Mouse (Mus musculus): ENCODE measurements around the gene Kcnh4. TPM values are rescaled to one million over a fixed set of nuclear protein-coding genes. Genes with fewer than 3 reads are reported as not detected.

The Kcnh4 gene
- polyA plus RNA-seq, 1 experiment, result 1.1 TPM

DNA sequence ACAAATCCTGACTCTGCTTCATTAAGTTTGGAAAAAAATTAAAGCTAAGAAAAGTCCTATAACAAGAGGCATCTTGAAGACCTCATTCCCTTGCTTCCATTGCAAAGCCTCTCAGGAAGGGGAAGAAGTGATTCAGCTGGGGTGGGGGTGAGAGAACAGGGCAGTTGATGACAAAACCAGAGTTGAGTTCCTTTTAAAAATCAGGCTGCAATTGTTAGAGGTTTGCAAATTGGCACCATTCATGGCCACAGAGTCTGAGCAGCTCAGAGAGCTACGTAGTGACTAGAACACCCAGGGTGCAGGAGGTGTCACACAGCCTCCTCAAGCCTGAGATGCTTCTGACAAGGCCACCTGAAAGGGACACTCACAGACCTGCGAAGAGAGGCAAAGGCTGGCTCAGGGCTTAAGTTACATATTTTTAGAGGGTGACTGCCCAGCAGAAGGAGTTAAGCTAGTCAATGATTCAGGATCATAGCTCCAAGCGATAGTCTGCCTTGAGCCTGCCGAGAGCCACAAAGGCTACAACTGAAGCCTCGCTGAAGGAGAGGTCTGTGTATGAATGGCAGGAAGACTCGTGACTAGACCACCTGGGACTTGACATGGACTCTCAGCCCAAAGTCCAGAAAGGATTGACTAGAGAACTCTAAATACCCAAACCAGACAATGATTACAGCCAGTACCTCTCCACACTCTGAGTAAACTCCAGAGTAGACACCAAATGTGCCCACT is 29.1 kb downstream of the Kcnh4 start:
- DNase-seq (ENCODE audit: low read depth), result no peak

GRCm38 (mm10) chr11:100729976-100730375 is 29.8 kb downstream of the Kcnh4 start:
- DNase-seq (ENCODE audit: low read depth), result no peak

- no peak for DNase-seq (ENCODE audit: low read depth)
Observed at GRCm38 (mm10) chr11:100728601-100729000, 31.1 kb downstream of the Kcnh4 start.

DNA sequence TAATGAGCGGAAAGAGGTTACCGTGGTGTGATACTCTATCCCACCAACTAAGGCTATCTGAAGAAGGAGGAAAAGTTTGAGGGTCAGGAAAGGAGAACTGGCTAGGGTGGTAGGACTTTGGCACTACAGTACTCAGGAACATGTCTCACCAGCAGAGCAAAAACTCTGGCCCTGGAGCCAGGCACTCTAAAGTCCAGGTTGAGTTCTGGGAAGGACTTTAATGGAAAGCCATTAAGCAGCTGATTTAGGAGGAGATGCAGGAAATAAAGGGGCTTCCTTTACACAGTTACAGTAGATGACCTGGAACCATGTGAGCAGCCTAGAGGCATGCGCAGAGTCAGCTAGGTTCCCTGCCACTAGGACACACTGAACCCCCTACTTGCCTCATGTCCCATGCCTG is 32.5 kb downstream of the Kcnh4 start:
- no peak for DNase-seq (ENCODE audit: low read depth)

- DNase-seq (ENCODE audit: low read depth), result no peak
Observed at GRCm38 (mm10) chr11:100724919-100725512, 34.7 kb downstream of the Kcnh4 start.

DNA sequence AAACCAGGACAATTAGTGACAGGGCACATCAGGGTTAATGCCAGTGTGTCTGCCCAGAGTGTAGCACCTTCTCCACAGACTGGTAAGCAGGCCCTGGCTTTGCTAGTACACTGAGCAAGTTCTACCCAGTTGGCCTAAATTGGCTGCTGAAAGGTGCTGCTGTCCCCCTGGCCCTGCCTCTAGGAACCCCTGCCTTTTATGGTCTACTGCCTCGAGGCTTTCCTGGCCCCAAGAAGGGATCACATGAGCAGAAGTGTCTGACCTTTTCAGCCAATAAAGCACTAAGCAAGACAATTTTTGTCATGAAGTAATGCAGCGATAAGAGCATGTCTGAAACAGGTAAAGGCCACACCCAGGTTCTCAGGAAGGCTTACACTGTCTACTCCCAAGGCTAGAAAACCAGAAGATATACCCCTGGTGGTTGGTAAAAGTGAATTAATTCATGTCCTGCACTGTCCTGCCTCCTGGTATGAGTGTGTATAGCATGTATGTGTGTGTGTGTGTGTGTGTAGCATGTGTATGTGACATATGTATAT is 37.2 kb downstream of the Kcnh4 start:
- no peak for DNase-seq (ENCODE audit: low read depth)

GRCm38 (mm10) chr11:100721776-100722492 is 37.8 kb downstream of the Kcnh4 start:
- DNase-seq (ENCODE audit: low read depth), result no peak

DNA sequence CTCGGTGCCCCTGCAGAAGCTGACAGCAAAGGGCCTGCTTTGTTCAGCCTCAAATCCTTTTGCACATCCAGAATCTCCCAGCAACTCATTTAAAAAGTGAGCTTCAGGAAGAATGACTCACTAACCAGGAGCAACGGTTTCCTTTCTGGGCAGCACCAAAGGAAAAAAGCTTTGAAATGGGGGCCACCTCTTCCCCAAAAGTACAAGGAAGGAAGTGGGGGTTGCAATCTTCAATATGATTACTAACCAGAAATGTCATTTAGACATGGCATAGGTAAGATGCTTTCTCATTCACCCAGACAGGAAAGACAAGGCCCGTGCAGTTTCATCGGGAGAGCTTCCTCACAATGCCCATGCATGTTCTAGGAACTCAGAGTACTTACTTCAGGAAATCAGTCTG is 38.5 kb downstream of the Kcnh4 start:
- DNase-seq (ENCODE audit: low read depth), result no peak

GRCm38 (mm10) chr11:100720345-100720744 is 39.4 kb downstream of the Kcnh4 start:
- DNase-seq (ENCODE audit: low read depth), result no peak

DNA sequence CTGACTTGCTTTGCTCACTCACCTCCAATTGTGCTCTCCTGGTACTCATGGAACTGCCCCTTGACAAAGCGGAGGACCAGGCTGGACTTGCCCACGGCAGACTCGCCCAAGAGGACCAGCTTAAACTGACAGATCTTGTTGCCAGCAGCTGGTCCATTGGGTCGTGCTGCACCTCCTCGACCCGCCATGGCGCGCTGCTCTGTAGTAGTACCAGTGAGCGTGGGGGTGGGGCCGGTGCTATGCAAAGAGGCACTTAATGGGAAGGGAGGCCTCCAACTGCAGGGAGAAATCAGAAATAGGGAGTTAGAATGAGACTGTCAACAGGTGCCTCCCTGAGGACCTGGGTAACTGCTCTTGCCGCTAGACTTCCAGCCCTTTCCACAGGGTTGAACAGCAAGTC is 39.8 kb downstream of the Kcnh4 start:
- no peak for DNase-seq (ENCODE audit: low read depth)

GRCm38 (mm10) chr11:100719312-100719711 is 40.4 kb downstream of the Kcnh4 start:
- DNase-seq (ENCODE audit: low read depth), result no peak

- no peak for DNase-seq (ENCODE audit: low read depth)
Observed at GRCm38 (mm10) chr11:100718866-100719265, 40.9 kb downstream of the Kcnh4 start.

DNA sequence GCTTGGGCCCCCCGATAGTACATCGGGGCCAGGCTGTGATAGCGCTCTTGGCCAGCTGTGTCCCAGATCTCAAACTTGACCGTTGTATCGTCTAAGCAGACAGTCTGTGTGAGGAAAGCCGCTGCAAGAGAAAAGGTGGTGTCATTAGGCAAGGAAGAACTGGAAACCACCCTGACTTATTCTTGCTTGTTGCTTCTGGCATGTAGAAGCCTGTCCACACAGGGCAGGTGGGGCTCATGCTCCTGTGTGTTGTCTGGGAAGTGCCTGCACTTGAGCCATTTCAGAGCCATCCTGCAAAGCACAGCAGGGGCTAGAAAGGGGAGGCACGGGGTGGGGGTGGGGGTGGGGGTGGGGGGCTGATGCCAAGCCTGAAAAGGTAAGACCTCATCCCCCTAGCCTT is 41.3 kb downstream of the Kcnh4 start:
- DNase-seq (ENCODE audit: low read depth), result no peak

DNA sequence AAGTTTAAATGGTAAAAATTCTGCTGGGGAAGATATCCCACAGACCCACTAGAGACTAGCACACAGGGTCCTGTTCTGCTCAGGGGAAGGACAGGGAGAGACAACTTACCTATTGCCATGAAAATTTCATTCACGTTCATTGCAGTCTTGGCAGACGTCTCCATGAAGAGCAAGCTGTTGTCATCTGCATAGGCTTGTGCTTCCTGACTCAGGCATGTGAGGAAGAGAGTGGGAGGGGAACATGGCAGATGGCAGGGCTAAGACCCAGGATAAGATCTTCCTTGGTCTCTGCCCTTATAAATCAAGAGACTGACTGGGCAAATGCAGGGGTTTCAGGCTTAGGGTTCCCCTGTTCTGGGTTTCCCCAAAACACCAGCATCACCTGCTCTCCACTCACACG is 43.1 kb downstream of the Kcnh4 start:
- no peak for DNase-seq (ENCODE audit: low read depth)

DNA sequence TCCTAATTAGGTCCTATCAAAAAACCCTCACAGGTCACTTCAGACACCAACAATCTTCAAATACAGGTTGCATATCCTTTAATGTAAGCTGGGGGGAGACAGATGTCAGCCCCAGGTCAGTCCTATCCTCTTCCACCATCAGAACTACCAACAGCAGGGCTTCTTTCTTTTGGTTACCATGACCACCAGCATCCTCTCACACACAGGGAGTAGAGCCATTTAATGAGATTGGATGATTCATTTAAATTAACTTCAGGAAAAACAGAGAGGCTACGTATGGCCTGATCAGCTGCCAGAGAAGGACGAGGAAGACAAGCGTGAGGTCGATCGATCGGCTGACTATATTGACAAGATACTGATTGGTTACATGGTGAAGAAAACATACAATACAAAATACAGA is 44.8 kb downstream of the Kcnh4 start:
- DNase-seq (ENCODE audit: low read depth), result no peak

DNA sequence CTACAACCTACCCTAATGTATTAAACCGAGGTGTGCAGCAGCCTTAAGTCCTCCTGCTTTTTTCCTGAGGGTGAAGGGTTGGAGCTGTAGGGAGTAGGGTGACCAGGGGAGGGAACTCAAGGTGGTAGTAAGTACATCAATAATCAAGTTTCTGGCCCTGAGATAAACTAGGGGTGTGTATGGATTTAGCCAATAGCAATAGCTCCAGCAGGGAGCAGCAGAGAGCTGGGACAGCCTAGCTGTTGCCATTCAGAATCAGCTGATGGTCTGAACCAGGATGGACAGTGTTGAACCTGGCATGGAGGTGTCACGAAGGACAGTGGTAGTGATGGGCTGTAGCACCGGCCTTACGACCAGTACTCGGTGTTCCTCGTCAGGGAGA is 45.2 kb downstream of the Kcnh4 start:
- DNase-seq (ENCODE audit: low read depth), result no peak

GRCm38 (mm10) chr11:100713735-100714533 is 45.8 kb downstream of the Kcnh4 start, which contains the start of gene Hspb9:
Hspb9 (plus strand) TSS chr11:100713850.
- no peak for DNase-seq (ENCODE audit: low read depth)

- no peak for DNase-seq (ENCODE audit: low read depth)
Observed at GRCm38 (mm10) chr11:100713174-100713573, 46.6 kb downstream of the Kcnh4 start.

DNA sequence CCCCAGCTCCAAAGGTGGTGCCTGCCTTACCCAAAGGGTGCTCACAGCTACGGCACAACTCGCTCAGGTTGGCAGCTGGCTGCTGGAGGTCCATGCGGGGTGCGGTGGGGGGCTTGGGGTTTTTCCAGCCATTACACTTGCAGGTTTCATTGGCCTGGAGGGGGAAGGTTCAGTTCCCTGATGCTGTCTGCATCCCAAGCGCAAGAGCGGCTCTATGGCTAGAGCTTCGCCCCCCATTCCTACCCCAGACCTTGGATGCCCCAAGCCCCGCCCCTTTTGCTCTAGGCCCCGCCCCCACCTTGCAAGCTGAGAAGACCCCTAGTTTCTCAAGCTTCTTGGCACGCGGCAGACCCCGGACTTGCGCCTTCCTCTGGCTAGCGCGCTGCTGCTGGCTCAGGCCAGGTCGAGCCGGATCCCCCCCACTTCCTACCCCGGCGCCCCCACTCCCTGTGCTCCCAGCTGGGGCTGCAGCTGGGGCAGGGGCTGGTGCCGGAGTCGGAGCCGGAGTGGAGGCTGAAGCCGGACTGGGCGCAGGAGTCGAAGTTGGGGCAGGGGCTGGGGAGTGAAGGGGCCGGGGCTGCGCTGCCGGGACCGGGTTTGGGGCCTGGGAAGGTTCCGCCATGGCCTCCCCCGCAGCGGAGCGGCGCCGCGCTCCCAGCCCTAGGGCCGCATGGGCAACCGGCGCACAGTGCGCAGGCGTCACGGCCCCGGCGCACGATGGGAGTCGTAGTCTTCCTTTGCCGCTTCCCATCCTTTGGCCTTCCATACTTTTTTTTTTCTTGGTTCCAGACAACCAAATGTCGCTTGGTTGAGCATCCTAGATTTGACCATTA is 47.7 kb downstream of the Kcnh4 start, which contains the start of gene Kat2a:
Gene Kat2a (minus strand): TSS at position 683 of the 833 bp plus-strand sequence.
- no peak for DNase-seq (ENCODE audit: low read depth)

DNA sequence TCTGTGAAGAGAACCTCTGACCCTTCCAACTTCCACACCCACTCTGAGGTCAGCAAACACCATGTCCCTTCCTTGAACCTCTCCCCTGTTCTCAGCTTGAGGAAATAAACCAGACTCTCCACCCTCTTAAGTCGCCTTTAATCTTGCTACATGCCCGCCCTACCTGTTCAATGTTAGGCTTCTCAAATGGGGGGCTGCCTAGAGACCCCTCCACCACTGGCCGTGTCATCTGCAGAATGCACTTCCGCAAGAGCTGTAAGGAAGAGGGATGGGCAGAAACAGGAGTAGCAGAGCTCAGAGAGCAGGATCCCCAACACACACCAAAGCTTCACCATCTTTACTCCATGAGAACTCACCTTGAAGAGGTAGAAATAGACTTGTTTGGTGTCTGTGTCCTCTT is 48.8 kb downstream of the Kcnh4 start:
- no peak for DNase-seq (ENCODE audit: low read depth)

GRCm38 (mm10) chr11:100710528-100710927 is 49.2 kb downstream of the Kcnh4 start:
- DNase-seq (ENCODE audit: low read depth), result no peak

Measured in gonadal fat pad, adult 2 months (tissue).